Mouse (Mus musculus) bone marrow, adult 2 months (tissue): ENCODE results near the gene Tgfbr2.

Source experiments
- CTCF ChIP-seq: fragments of 200-500 bp; IDR thresholded peaks from 2 replicates; pipeline ENCODE4 v1.5.1; 2011; ENCODE audit warnings: low read length, control low read depth; ENCODE audit not compliant: control insufficient read depth, insufficient read depth
- POLR2A ChIP-seq: fragments of 200-500 bp; IDR thresholded peaks from 2 replicates; pipeline ENCODE4 v1.6.1; 2011; ENCODE audit warnings: low read depth, mild to moderate bottlenecking, control low read depth, low read length, borderline replicate concordance; ENCODE audit not compliant: control insufficient read depth

DNA sequence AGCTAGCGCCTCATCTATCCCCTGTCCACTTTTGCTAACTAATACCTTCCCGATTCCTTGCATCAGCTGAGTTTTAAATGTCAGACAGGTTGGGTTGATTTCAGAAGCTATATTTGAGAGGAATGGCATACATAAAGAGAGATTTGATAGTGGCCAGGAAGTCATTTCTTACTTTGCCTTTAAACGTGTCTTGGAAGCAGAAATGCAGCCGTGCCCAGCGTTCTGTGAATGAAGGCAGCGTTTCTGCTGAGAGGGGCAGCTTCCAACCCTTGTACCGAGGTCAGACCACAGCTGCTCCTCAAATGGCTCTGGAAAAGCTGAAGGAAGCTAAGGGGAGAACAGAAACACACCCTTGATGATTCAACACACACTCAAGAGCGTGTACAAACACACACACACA is 121.2 kb downstream of the Tgfbr2 start:
- no peak for TF ChIP-seq CTCF
- no peak for TF ChIP-seq POLR2A
